Mouse (Mus musculus): ENCODE measurements around the gene Rnf130.

Rnf130 gene

GRCm38 (mm10) chr11:50138206-50138822, 113.2 kb downstream of the Rnf130 start:
- DNase-seq (ENCODE audit: low read depth, low spot score) = no peak

- no peak for DNase-seq (ENCODE audit: low read depth, low spot score)
Observed at GRCm38 (mm10) chr11:50139571-50139970, 114.4 kb downstream of the Rnf130 start.

GRCm38 (mm10) chr11:50145529-50145928, 120.4 kb downstream of the Rnf130 start:
- no peak for DNase-seq (ENCODE audit: low read depth, low spot score)

GRCm38 (mm10) chr11:50146121-50146520, 121.0 kb downstream of the Rnf130 start:
- DNase-seq (ENCODE audit: low read depth, low spot score) = no peak

- DNase-seq (ENCODE audit: low read depth, low spot score) = no peak
Observed at GRCm38 (mm10) chr11:50147267-50147957, 122.3 kb downstream of the Rnf130 start.

GRCm38 (mm10) chr11:50147958-50148476, 122.9 kb downstream of the Rnf130 start:
- no peak for DNase-seq (ENCODE audit: low read depth, low spot score)

GRCm38 (mm10) chr11:50149200-50149599, 124.1 kb downstream of the Rnf130 start:
- DNase-seq (ENCODE audit: low read depth, low spot score) = no peak

GRCm38 (mm10) chr11:50149603-50150150, 124.5 kb downstream of the Rnf130 start:
- DNase-seq (ENCODE audit: low read depth, low spot score) = no peak

GRCm38 (mm10) chr11:50151374-50151773, 126.2 kb downstream of the Rnf130 start:
- DNase-seq (ENCODE audit: low read depth, low spot score) = no peak

GRCm38 (mm10) chr11:50154166-50154565, 129.0 kb downstream of the Rnf130 start:
- DNase-seq (ENCODE audit: low read depth, low spot score) = no peak

All from brain, embryonic 18.5 days (tissue).